Mouse (Mus musculus): Measurements from ENCODE around the gene Epb41l1. TPM values are rescaled to one million over a fixed set of nuclear protein-coding genes. Genes with fewer than 3 reads are reported as not detected.

The Epb41l1 gene
- total RNA-seq, 2 experiments from 2014 or later, result 346 to 360 TPM

DNA sequence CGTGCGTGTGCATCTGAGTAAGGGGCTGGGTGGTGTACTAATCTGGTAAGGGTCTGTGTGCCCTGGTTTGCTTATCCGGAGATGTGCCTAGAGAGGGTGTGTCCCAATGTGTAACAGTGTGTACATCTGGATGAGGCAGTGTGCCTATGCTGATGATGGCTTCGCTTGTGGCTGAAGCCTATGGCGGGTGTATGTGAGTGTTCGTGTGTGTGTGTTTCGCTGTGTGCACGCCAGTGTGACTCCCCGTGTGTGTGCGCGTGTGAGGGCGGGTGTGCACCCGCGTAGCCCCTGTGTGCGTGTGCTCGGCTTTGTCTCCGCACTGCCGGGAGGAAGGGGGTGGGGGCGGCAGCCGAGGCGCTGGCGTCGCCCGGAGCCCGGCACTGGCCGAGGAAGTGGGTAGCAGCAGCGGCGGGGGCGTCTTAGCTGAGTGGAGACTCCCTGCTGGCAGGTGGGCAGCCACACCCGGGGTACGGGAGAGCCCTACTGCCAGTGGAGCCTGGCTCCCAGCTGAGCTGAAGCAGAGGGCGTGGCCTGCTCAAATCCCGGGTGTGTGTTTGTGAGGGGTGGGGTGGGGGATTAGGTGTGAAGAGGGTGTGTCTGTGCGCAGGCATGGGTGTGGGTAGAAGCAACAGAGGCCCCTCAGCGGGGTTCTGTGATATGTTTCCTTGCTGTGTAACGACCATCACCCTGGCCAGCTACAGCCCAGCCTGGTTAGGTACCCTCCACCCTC lies 837 bp downstream of the Epb41l1 start:
- DNase-seq (ENCODE audit: low spot score in 2 of 2), result peak; percentile 63 to 75
- intact Hi-C loops (cut with DNase I), result loop anchor here (5.0 kb wide), 2 partner anchors 56 to 76 kb away; no protein-coding TSS in a partner anchor

DNA sequence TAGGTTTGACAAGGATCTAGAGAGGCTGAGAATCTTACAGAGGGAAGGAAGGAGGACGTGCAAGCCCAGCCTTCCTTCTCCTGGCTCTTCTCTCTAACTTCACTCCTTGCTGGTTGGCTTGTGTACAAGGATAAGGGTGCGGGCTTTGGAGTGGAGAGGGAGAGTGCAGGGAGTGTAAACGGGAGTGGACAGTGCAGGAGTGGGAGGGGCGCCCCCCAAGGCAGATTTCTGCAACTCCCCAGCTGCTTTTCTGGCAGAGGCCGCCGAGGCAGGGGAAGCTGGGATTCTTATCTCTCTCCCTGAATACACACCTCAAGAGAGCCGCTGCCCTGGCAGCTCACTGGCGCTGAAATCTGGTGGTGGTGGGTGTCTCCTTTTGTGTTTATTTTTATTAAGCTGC lies 1.9 kb downstream of the Epb41l1 start:
- intact Hi-C loops (cut with DNase I), result loop anchor here (5.0 kb wide), 2 partner anchors 55 to 75 kb away; no protein-coding TSS in a partner anchor
- no peak for DNase-seq (ENCODE audit: low spot score in 2 of 2)

GRCm38 (mm10) chr2:156423672-156424071 lies 3.0 kb downstream of the Epb41l1 start:
- no peak for DNase-seq (ENCODE audit: low spot score in 2 of 2)
- intact Hi-C loops (cut with DNase I), result loop anchor here (5.0 kb wide), 2 partner anchors 54 to 74 kb away; no protein-coding TSS in a partner anchor

DNA sequence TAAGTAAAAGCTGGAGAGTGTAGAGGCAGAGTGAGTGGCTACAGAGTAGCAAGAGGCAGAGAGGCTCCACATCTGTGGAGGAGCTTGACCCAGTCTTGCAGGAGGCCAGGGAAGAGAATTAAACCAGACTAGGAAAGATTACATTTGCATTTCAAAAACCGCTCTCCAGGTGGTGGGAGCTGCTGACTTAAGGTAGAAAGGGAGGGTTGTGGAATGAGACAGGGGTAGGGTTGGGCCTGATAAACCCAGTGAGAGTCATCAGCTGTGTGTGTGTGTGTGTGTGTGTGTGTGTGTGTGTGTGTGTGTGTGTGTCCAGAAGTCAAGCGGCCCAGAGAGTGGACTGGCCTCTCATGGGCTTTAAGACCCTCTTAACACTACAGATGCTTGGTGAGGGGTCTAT lies 4.9 kb downstream of the Epb41l1 start:
- intact Hi-C loops (cut with DNase I), result no loop called here
- no peak for DNase-seq (ENCODE audit: low spot score in 2 of 2)

DNA sequence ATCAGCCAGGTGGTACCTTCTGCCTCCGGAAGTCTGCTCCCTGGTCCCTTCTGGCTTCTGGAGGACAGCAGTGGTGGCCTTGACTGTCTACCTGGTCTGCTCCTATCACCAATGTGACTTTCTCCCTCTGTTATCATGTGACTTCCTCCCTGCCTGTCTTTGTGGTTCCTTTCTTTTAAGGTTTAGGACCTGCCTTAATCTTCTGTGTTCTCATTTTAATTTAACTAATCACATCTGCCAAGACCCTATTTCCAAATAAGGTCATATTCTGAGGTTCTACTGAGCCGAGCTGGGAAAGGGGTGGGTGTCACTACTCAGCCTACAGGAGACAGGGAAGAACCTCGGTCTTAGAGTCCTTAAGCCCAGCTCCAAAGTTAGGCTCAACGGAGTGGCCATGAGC lies 5.4 kb downstream of the Epb41l1 start:
- intact Hi-C loops (cut with DNase I), result no loop called here
- no peak for DNase-seq (ENCODE audit: low spot score in 2 of 2)

GRCm38 (mm10) chr2:156429836-156430235 lies 9.1 kb downstream of the Epb41l1 start:
- intact Hi-C loops (cut with DNase I), result no loop called here

GRCm38 (mm10) chr2:156430326-156430725 lies 9.6 kb downstream of the Epb41l1 start:
- DNase-seq (ENCODE audit: low spot score in 2 of 2), result no peak
- intact Hi-C loops (cut with DNase I), result no loop called here

More at GRCm38 (mm10) chr2:156429836-156430235, 9.1 kb downstream of the Epb41l1 start:
- DNase-seq (ENCODE audit: low spot score in 2 of 2), result no peak

GRCm38 (mm10) chr2:156431409-156431808 lies 10.7 kb downstream of the Epb41l1 start:
- intact Hi-C loops (cut with DNase I), result no loop called here
- DNase-seq (ENCODE audit: low spot score in 2 of 2), result no peak

- intact Hi-C loops (cut with DNase I), result no loop called here
- peak; percentile 56 to 57 for DNase-seq (ENCODE audit: low spot score in 2 of 2)
These were observed 11.4 kb downstream of the Epb41l1 start for GRCm38 (mm10) chr2:156432086-156432485.

GRCm38 (mm10) chr2:156432874-156433868 lies 12.5 kb downstream of the Epb41l1 start:
- DNase-seq (ENCODE audit: low spot score in 2 of 2), result no peak
- intact Hi-C loops (cut with DNase I), result no loop called here

GRCm38 (mm10) chr2:156437637-156438036 lies 16.9 kb downstream of the Epb41l1 start:
- DNase-seq (ENCODE audit: low spot score in 2 of 2), result no peak

GRCm38 (mm10) chr2:156439666-156440462 lies 19.2 kb downstream of the Epb41l1 start:
- DNase-seq (ENCODE audit: low spot score in 2 of 2), result no peak
- intact Hi-C loops (cut with DNase I), result no loop called here

More at GRCm38 (mm10) chr2:156437637-156438036, 16.9 kb downstream of the Epb41l1 start:
- intact Hi-C loops (cut with DNase I), result no loop called here

DNA sequence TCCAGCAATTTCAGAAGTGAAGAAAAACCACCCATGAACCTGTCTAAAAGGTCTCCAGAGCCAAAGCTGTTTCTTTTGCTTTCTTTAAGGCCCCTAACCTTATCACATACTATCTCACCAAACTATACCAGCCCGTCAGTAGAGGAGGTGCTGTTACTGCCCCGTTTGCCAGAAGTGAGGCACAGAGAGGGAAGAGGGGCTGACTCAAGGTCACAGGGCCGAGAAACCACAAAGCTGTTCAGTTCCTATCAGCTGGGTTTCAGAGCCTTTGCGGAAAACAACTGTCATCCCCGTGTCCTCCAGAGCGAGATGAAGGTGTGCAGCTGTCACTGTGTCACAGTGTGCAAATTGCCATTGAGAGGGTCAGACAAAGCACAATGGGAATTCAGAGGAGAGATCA lies 21.2 kb downstream of the Epb41l1 start:
- intact Hi-C loops (cut with DNase I), result no loop called here
- DNase-seq (ENCODE audit: low spot score in 2 of 2), result no peak

DNA sequence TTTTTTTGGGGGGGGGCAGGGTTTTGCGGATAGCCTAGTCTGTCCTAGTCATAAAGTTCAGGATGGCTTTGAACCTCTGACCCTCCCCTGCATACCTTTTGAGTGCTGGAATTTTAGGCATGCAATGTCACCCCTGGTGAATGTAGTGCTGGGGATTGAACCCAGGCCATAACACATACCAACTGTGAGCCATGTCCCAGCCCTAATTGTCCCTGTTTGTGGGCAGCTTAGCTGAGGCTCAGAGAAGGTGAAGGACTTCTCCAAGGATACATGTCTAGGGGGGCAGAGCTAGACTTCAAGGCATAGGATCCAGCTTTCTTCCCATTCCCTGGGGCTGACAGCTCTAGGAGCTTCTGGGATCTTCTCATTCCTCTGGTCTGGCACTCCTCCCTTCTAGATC lies 22.6 kb downstream of the Epb41l1 start:
- DNase-seq (ENCODE audit: low spot score in 2 of 2), result no peak
- intact Hi-C loops (cut with DNase I), result no loop called here

DNA sequence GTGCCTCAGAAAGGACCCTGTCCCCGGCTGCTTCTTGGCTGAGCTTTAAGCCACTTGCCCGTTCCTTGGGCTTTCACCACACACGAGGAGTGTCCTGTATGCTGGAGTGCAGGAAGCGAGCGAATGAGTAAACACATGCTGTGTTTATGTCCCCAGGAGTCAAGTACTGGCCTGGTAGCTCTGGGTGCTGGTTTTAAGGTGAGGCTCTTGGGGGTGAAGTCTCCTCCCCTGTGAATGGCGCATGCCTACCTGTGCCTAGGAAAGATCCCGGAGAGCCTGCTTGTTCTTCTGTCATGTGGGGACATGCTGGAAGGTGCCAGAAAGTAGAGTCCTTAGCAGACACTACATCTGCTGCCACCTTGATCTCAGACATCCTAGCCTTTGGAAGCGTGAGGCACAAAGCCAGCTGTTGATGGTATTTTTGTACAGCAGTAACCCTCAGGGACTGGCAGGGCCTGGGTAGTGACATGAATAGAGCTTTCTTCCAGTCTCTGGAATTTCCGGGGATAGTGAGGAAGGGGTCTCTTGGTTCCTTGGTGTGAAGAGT lies 25.9 kb downstream of the Epb41l1 start:
- intact Hi-C loops (cut with DNase I), result no loop called here
- no peak for DNase-seq (ENCODE audit: low spot score in 2 of 2)

GRCm38 (mm10) chr2:156447413-156448295 lies 26.9 kb downstream of the Epb41l1 start:
- intact Hi-C loops (cut with DNase I), result no loop called here
- no peak for DNase-seq (ENCODE audit: low spot score in 2 of 2)

GRCm38 (mm10) chr2:156451225-156452148 lies 30.8 kb downstream of the Epb41l1 start:
- DNase-seq (ENCODE audit: low spot score in 2 of 2), result peak in 1 of 2 experiments; percentile 39
- intact Hi-C loops (cut with DNase I), result no loop called here
